Mouse (Mus musculus) limb, embryonic 10.5 days (tissue): Measurements from ENCODE around the gene Triobp. TPM values are rescaled to one million over a fixed set of nuclear protein-coding genes. Genes with fewer than 3 reads are reported as not detected.
"Not testable (repeated sequence)": the region's sequence is repeated elsewhere in the genome, so short reads cannot be mapped to it uniquely, and the experiment has no call there.

Source experiments
- DNase-seq: peaks from one replicate; pipeline ENCODE4 v3.0.0-alpha.2; 2017; ENCODE audit warnings: low spot score
- H3K27ac ChIP-seq: fragments of 300-500 bp; sonication (generic); 2 replicates; pipeline ENCODE4 v1.5.1; 2016; ENCODE audit warnings: mild to moderate bottlenecking
- H3K27me3 ChIP-seq: fragments of 300-500 bp; sonication (generic); 2 replicates; pipeline ENCODE4 v1.6.1; 2016; ENCODE audit warnings: low read depth, mild to moderate bottlenecking; ENCODE audit not compliant: poor library complexity, severe bottlenecking
- H3K36me3 ChIP-seq: fragments of 300-500 bp; sonication (generic); 2 replicates; pipeline ENCODE4 v1.6.1; 2016; ENCODE audit warnings: mild to moderate bottlenecking, moderate library complexity
- H3K4me1 ChIP-seq: fragments of 300-500 bp; sonication (generic); 2 replicates; pipeline ENCODE4 v1.6.1; 2016
- H3K4me3 ChIP-seq: fragments of 300-500 bp; sonication (generic); 2 replicates; pipeline ENCODE4 v1.5.1; 2016; ENCODE audit warnings: mild to moderate bottlenecking, moderate library complexity
- H3K9me3 ChIP-seq: fragments of 300-500 bp; sonication (generic); replicated peaks from 2 replicates; pipeline ENCODE4 v1.6.1; 2016; ENCODE audit warnings: mild to moderate bottlenecking
- WGBS: fragments of 180-500 bp; shearing (Covaris S2); methylation state at CpG from one replicate; pipeline ENCODE4 v1.1.7; 2016; 5-methylcytosine and 5-hydroxymethylcytosine counted together
- polyA plus RNA-seq: library from polyadenylated mRNA; unstranded; fragments of >200 nt; fragmentation: Nextera tagmentation; extraction: Ambion mirVana; gene quantifications from 2 replicates; pipeline ENCODE4 v1.2.1, GENCODE M21; 2016

Gene Triobp
- polyA plus RNA-seq, 1 experiment from 2014 or later: 54.6 TPM

GRCm38 (mm10) chr15:79030551-79031435 is 83.3 kb downstream of the Triobp start:
- Histone ChIP-seq H3K36me3 (peaks cover 18% of the 10 kb centered on the region), H3K27ac (peak overlapping the region; percentile 100), H3K9me3 (no peaks in the 10 kb centered on the region), H3K4me1 (peaks cover 61% of the 10 kb centered on the region), H3K4me3 (peak overlapping the region; percentile 76), H3K27me3 (0 out of 2 replicates have a peak, but pooled peaks cover 9% of the 10 kb centered on the region)
- under 1% methylated on average over 52 of the region's 52 CpGs for WGBS
- DNase-seq: peak; percentile 91

- H3K4me3 ChIP-seq, H3K9me3 ChIP-seq, DNase-seq, H3K27ac ChIP-seq, H3K27me3 ChIP-seq: not testable (repeated sequence)
- WGBS: 95% methylated on average over 5 of the region's 5 CpGs
- H3K4me1 ChIP-seq: peaks cover 51% of the 10 kb centered on the region
- peaks cover 29% of the 10 kb centered on the region for H3K36me3 ChIP-seq
These were observed 84.4 kb downstream of the Triobp start for GRCm38 (mm10) chr15:79031908-79032307.

GRCm38 (mm10) chr15:79037913-79038328 is 90.4 kb downstream of the Triobp start:
- Histone ChIP-seq H3K9me3 (no peaks in the 10 kb centered on the region), H3K4me1 (peaks cover 46% of the 10 kb centered on the region), H3K36me3 (peaks cover 35% of the 10 kb centered on the region), H3K4me3 (0 out of 2 replicates have a peak overlapping the region, but pooled peaks have one; percentile 9), H3K27me3 (peaks cover 40% of the 10 kb centered on the region), H3K27ac (peak overlapping the region; percentile 20; the same call in 1 of the 2 replicates)
- DNase-seq: peak; percentile 92
- WGBS: 15% methylated on average over 14 of the region's 14 CpGs

- no peak for DNase-seq
- Histone ChIP-seq H3K36me3 (peaks cover 35% of the 10 kb centered on the region), H3K27ac (no peak overlapping the region), H3K4me1 (peaks cover 50% of the 10 kb centered on the region), H3K4me3 (no peak overlapping the region), H3K27me3 (peaks cover 44% of the 10 kb centered on the region), H3K9me3 (no peaks in the 10 kb centered on the region)
- 67% methylated on average over 10 of the region's 10 CpGs for WGBS
These were observed 90.8 kb downstream of the Triobp start for GRCm38 (mm10) chr15:79038331-79038730.

- H3K36me3 ChIP-seq: peaks cover 35% of the 10 kb centered on the region
- H3K4me3 ChIP-seq: no peak overlapping the region
- DNase-seq: peak; percentile 77
- H3K9me3 ChIP-seq: no peaks in the 10 kb centered on the region
- no peak overlapping the region for H3K27ac ChIP-seq
- peaks cover 55% of the 10 kb centered on the region for H3K4me1 ChIP-seq
- H3K27me3 ChIP-seq: peaks cover 49% of the 10 kb centered on the region
- WGBS: 17% methylated on average over 7 of the region's 7 CpGs
These were observed 91.3 kb downstream of the Triobp start for GRCm38 (mm10) chr15:79038853-79039252.

GRCm38 (mm10) chr15:79040501-79041416 is 93.2 kb downstream of the Triobp start:
- H3K4me1 ChIP-seq: peaks cover 73% of the 10 kb centered on the region
- peaks cover 18% of the 10 kb centered on the region for H3K36me3 ChIP-seq
- WGBS: 18% methylated on average over 24 of the region's 24 CpGs
- peak; percentile 64 for DNase-seq
- H3K27me3 ChIP-seq: peaks cover 50% of the 10 kb centered on the region
- peak overlapping the region; percentile 11 for H3K27ac ChIP-seq
- no peaks in the 10 kb centered on the region for H3K9me3 ChIP-seq
- H3K4me3 ChIP-seq: peak overlapping the region; percentile 42

- 81% methylated on average over 6 of the region's 6 CpGs for WGBS
- H3K27ac ChIP-seq: peak within 1 kb of the TSS; percentile 86
- no peaks in the 10 kb centered on the region for H3K9me3 ChIP-seq
- no peak for DNase-seq
- H3K4me3 ChIP-seq: peak within 1 kb of the TSS; percentile 65
- H3K27me3 ChIP-seq: peaks cover 50% of the 10 kb centered on the region
- peaks cover 9% of the 10 kb centered on the region for H3K36me3 ChIP-seq
- peaks cover 74% of the 10 kb centered on the region for H3K4me1 ChIP-seq
These were observed 94.1 kb downstream of the Triobp start, which contains the start of gene Galr3 for GRCm38 (mm10) chr15:79041585-79041984. TSS of gene Galr3 (plus strand) at chr15:79041885.

GRCm38 (mm10) chr15:79042721-79043491 is 95.4 kb downstream of the Triobp start:
- peak; percentile 64 for DNase-seq
- no peaks in the 10 kb centered on the region for H3K36me3 ChIP-seq
- under 1% methylated on average over 105 of the region's 105 CpGs for WGBS
- no peaks in the 10 kb centered on the region for H3K9me3 ChIP-seq
- peak overlapping the region; percentile 86 for H3K27ac ChIP-seq
- peaks cover 50% of the 10 kb centered on the region for H3K27me3 ChIP-seq
- H3K4me3 ChIP-seq: peak overlapping the region; percentile 65
- peaks cover 71% of the 10 kb centered on the region for H3K4me1 ChIP-seq

- Histone ChIP-seq H3K36me3 (no peaks in the 10 kb centered on the region), H3K4me3 (peak overlapping the region; percentile 16; the same call in 1 of the 2 replicates), H3K9me3 (no peaks in the 10 kb centered on the region), H3K4me1 (peaks cover 62% of the 10 kb centered on the region), H3K27me3 (peaks cover 41% of the 10 kb centered on the region), H3K27ac (peak overlapping the region; percentile 59)
- DNase-seq: peak; percentile 69
- 4% methylated on average over 4 of the region's 4 CpGs for WGBS
These were observed 97.3 kb downstream of the Triobp start for GRCm38 (mm10) chr15:79044837-79045236.

- Histone ChIP-seq H3K4me1 (peaks cover 57% of the 10 kb centered on the region), H3K9me3 (no peaks in the 10 kb centered on the region), H3K4me3 (no peak overlapping the region), H3K36me3 (peaks cover 20% of the 10 kb centered on the region), H3K27ac (no peak overlapping the region), H3K27me3 (peaks cover 8% of the 10 kb centered on the region)
- no peak for DNase-seq
- WGBS: 47% methylated on average over 4 of the region's 4 CpGs
These were observed 100.7 kb downstream of the Triobp start for GRCm38 (mm10) chr15:79048186-79048585.

- no peak overlapping the region for H3K4me3 ChIP-seq
- H3K36me3 ChIP-seq: peaks cover 41% of the 10 kb centered on the region
- DNase-seq: no peak
- no peaks in the 10 kb centered on the region for H3K9me3 ChIP-seq
- peaks cover 37% of the 10 kb centered on the region for H3K4me1 ChIP-seq
- H3K27me3 ChIP-seq: no peaks in the 10 kb centered on the region
- peak overlapping the region; percentile 56 for H3K27ac ChIP-seq
- WGBS: 51% methylated on average over 9 of the region's 9 CpGs
These were observed 102.8 kb downstream of the Triobp start for GRCm38 (mm10) chr15:79050160-79050845.
